Mouse (Mus musculus): ENCODE data around the gene Wdsub1. TPM values are rescaled to one million over a fixed set of nuclear protein-coding genes. Genes with fewer than 3 reads are reported as not detected.

Gene Wdsub1
- polyA plus RNA-seq, 1 experiment from 2014 or later: 18.1 TPM

- H3K36me3 ChIP-seq (replicated peaks): no peaks in the 10 kb centered on the region
- no peak overlapping the region for H3K4me3 ChIP-seq
- no peak overlapping the region for H3K4me2 ChIP-seq
- no peaks in the 10 kb centered on the region for H3K27me3 ChIP-seq (replicated peaks)
- H3K9me3 ChIP-seq: no peaks in the 10 kb centered on the region
- H3K27ac ChIP-seq: peak overlapping the region; percentile 74
- WGBS: 18% methylated on average over 4 of the region's 4 CpGs
- peaks cover 23% of the 10 kb centered on the region for H3K4me1 ChIP-seq
- ATAC-seq (replicated peaks): peak; percentile 53
- no peak overlapping the region for H3K9ac ChIP-seq
Observed at GRCm38 (mm10) chr2:59840191-59840590, 42.2 kb downstream of the Wdsub1 start.

- Histone ChIP-seq H3K27ac (peak overlapping the region; percentile 74), H3K9me3 (no peaks in the 10 kb centered on the region), H3K36me3 (replicated peaks) (no peaks in the 10 kb centered on the region), H3K4me3 (no peak overlapping the region), H3K4me1 (peaks cover 23% of the 10 kb centered on the region), H3K4me2 (no peak overlapping the region), H3K9ac (no peak overlapping the region), H3K27me3 (replicated peaks) (no peaks in the 10 kb centered on the region)
- WGBS: 72% methylated on average over 2 of the region's 2 CpGs
- peak; percentile 68 for ATAC-seq (replicated peaks)
Observed at GRCm38 (mm10) chr2:59839755-59840154, 42.6 kb downstream of the Wdsub1 start.

- Histone ChIP-seq H3K9ac (no peak overlapping the region), H3K9me3 (no peaks in the 10 kb centered on the region), H3K27ac (peak overlapping the region; percentile 40; the same call in 1 of the 2 replicates), H3K36me3 (replicated peaks) (no peaks in the 10 kb centered on the region), H3K4me2 (no peak overlapping the region), H3K4me3 (no peak overlapping the region), H3K4me1 (peaks cover 23% of the 10 kb centered on the region), H3K27me3 (replicated peaks) (no peaks in the 10 kb centered on the region)
- 93% methylated on average over 8 of the region's 8 CpGs for WGBS
- no peak for ATAC-seq (replicated peaks)
Observed at GRCm38 (mm10) chr2:59838825-59839224, 43.6 kb downstream of the Wdsub1 start.

GRCm38 (mm10) chr2:59831831-59832230 is 50.6 kb downstream of the Wdsub1 start:
- H3K9me3 ChIP-seq: no peaks in the 10 kb centered on the region
- H3K4me2 ChIP-seq: no peak overlapping the region
- no peak overlapping the region for H3K4me3 ChIP-seq
- no peak for ATAC-seq (replicated peaks)
- no peaks in the 10 kb centered on the region for H3K27me3 ChIP-seq (replicated peaks)
- 80% methylated on average over 7 of the region's 7 CpGs for WGBS
- no peak overlapping the region for H3K27ac ChIP-seq
- no peaks in the 10 kb centered on the region for H3K36me3 ChIP-seq (replicated peaks)
- H3K9ac ChIP-seq: no peak overlapping the region
- peaks cover 31% of the 10 kb centered on the region for H3K4me1 ChIP-seq

GRCm38 (mm10) chr2:59830940-59831339 is 51.5 kb downstream of the Wdsub1 start:
- Histone ChIP-seq H3K4me1 (peaks cover 31% of the 10 kb centered on the region), H3K27me3 (replicated peaks) (no peaks in the 10 kb centered on the region), H3K9me3 (no peaks in the 10 kb centered on the region), H3K4me2 (no peak overlapping the region), H3K36me3 (replicated peaks) (no peaks in the 10 kb centered on the region), H3K27ac (no peak overlapping the region), H3K9ac (no peak overlapping the region), H3K4me3 (no peak overlapping the region)
- ATAC-seq (replicated peaks): no peak
- 92% methylated on average over 5 of the region's 5 CpGs for WGBS

- Histone ChIP-seq H3K4me3 (no peak overlapping the region), H3K4me2 (no peak overlapping the region), H3K9me3 (no peaks in the 10 kb centered on the region), H3K36me3 (replicated peaks) (no peaks in the 10 kb centered on the region), H3K4me1 (peaks cover 31% of the 10 kb centered on the region), H3K9ac (no peak overlapping the region), H3K27me3 (replicated peaks) (no peaks in the 10 kb centered on the region), H3K27ac (0 out of 2 replicates have a peak overlapping the region, but pooled peaks have one; percentile 32)
- peak; percentile 53 for ATAC-seq (replicated peaks)
- 34% methylated on average over 9 of the region's 9 CpGs for WGBS
Observed at GRCm38 (mm10) chr2:59830151-59830550, 52.2 kb downstream of the Wdsub1 start.

- Histone ChIP-seq H3K9me3 (no peaks in the 10 kb centered on the region), H3K9ac (no peak overlapping the region), H3K4me1 (peaks cover 31% of the 10 kb centered on the region), H3K27ac (peak overlapping the region; percentile 32; the same call in 1 of the 2 replicates), H3K4me3 (no peak overlapping the region), H3K4me2 (no peak overlapping the region), H3K36me3 (replicated peaks) (no peaks in the 10 kb centered on the region), H3K27me3 (replicated peaks) (no peaks in the 10 kb centered on the region)
- peak; percentile 50 for ATAC-seq (replicated peaks)
- 78% methylated on average over 7 of the region's 7 CpGs for WGBS
Observed at GRCm38 (mm10) chr2:59829718-59830117, 52.7 kb downstream of the Wdsub1 start.

- H3K4me2 ChIP-seq: peak overlapping the region; percentile 10; the same call in 1 of the 2 replicates
- peak; percentile 44 for ATAC-seq (replicated peaks)
Observed at GRCm38 (mm10) chr2:59828777-59829508, 53.4 kb downstream of the Wdsub1 start.

GRCm38 (mm10) chr2:59828103-59828655 is 54.2 kb downstream of the Wdsub1 start:
- Histone ChIP-seq H3K27ac (no peak overlapping the region), H3K4me2 (no peak overlapping the region), H3K27me3 (replicated peaks) (no peaks in the 10 kb centered on the region), H3K9ac (no peak overlapping the region), H3K9me3 (no peaks in the 10 kb centered on the region), H3K4me3 (no peak overlapping the region), H3K4me1 (peaks cover 31% of the 10 kb centered on the region), H3K36me3 (replicated peaks) (no peaks in the 10 kb centered on the region)
- WGBS: 59% methylated on average over 11 of the region's 11 CpGs
- no peak for ATAC-seq (replicated peaks)

More at GRCm38 (mm10) chr2:59828777-59829508, 53.4 kb downstream of the Wdsub1 start:
- no peaks in the 10 kb centered on the region for H3K27me3 ChIP-seq (replicated peaks)
- WGBS: 35% methylated on average over 14 of the region's 14 CpGs
- H3K4me1 ChIP-seq: peaks cover 31% of the 10 kb centered on the region
- no peaks in the 10 kb centered on the region for H3K9me3 ChIP-seq
- no peaks in the 10 kb centered on the region for H3K36me3 ChIP-seq (replicated peaks)
- no peak overlapping the region for H3K9ac ChIP-seq
- no peak overlapping the region for H3K4me3 ChIP-seq
- H3K27ac ChIP-seq: peak overlapping the region; percentile 32

- Histone ChIP-seq H3K36me3 (replicated peaks) (no peaks in the 10 kb centered on the region), H3K4me2 (no peak overlapping the region), H3K27ac (no peak overlapping the region), H3K4me1 (peaks cover 27% of the 10 kb centered on the region), H3K27me3 (replicated peaks) (no peaks in the 10 kb centered on the region), H3K4me3 (no peak overlapping the region), H3K9ac (no peak overlapping the region), H3K9me3 (no peaks in the 10 kb centered on the region)
- 82% methylated on average over 4 of the region's 4 CpGs for WGBS
- no peak for ATAC-seq (replicated peaks)
Observed at GRCm38 (mm10) chr2:59825380-59825779, 57.0 kb downstream of the Wdsub1 start.

GRCm38 (mm10) chr2:59824289-59824688 is 58.1 kb downstream of the Wdsub1 start:
- Histone ChIP-seq H3K4me2 (no peak overlapping the region), H3K4me1 (peaks cover 25% of the 10 kb centered on the region), H3K9ac (no peak overlapping the region), H3K27ac (no peak overlapping the region), H3K27me3 (replicated peaks) (no peaks in the 10 kb centered on the region), H3K4me3 (no peak overlapping the region), H3K36me3 (replicated peaks) (no peaks in the 10 kb centered on the region), H3K9me3 (no peaks in the 10 kb centered on the region)
- ATAC-seq (replicated peaks): no peak
- 65% methylated on average over 8 of the region's 8 CpGs for WGBS

- Histone ChIP-seq H3K27me3 (replicated peaks) (no peaks in the 10 kb centered on the region), H3K4me3 (no peak overlapping the region), H3K4me1 (peaks cover 11% of the 10 kb centered on the region; the same call in 1 of the 2 replicates), H3K4me2 (no peak overlapping the region), H3K36me3 (replicated peaks) (no peaks in the 10 kb centered on the region), H3K9me3 (no peaks in the 10 kb centered on the region), H3K27ac (no peak overlapping the region), H3K9ac (no peak overlapping the region)
- WGBS: 92% methylated on average over 2 of the region's 2 CpGs
- ATAC-seq (replicated peaks): no peak
Observed at GRCm38 (mm10) chr2:59821044-59821443, 61.3 kb downstream of the Wdsub1 start.

Data from midbrain, embryonic 15.5 days (tissue).